Mouse (Mus musculus): ENCODE results near the gene Mrps34. TPM values are rescaled to one million over a fixed set of nuclear protein-coding genes. Genes with fewer than 3 reads are reported as not detected.

The Mrps34 gene
- total RNA-seq (2012; rRNA removed) (57.2 and 61.7 TPM in 2 replicates), total RNA-seq (2014; rRNA removed) (50.9 and 56.5 TPM in 2 replicates), polyA plus RNA-seq (2012; ENCODE audit: insufficient read length, low read depth) (73.5 and 80.5 TPM in 2 replicates)

GRCm38 (mm10) chr17:24894995-24895547 is at the start of gene Mrps34, which contains the start of gene Eme2:
Gene Mrps34 (plus strand): TSS chr17:24895116.
Gene Eme2 (minus strand): TSS chr17:24895087.
- Histone ChIP-seq H3K9me3 (replicated peaks; ENCODE audit: low read length) (no peaks in the 10 kb centered on the region), H3K36me3 (replicated peaks in 1 of 2; ENCODE audit: control insufficient read depth in 1 of 2, insufficient read depth in 1 of 2, low read length in 1 of 2) (peaks cover 67 to 72% of the 10 kb centered on the region in 2 experiments), H3K79me2 (replicated peaks; ENCODE audit: control insufficient read depth, extremely low read depth, insufficient read depth, poor library complexity, severe bottlenecking) (peaks cover 15% of the 10 kb centered on the region), H3K4me2 (ENCODE audit: insufficient read depth, low read depth, poor library complexity, severe bottlenecking) (peak within 1 kb of the TSS; percentile 91), H3K4me1 (ENCODE audit: control insufficient read depth in 1 of 2, insufficient read depth in 2 of 2) (peaks cover 17 to 68% of the 10 kb centered on the region in 2 experiments), H3K9ac (ENCODE audit: insufficient read depth, low read depth) (peak within 1 kb of the TSS; percentile 74), H3K4me3 (replicated peaks in 1 of 3; ENCODE audit: low read depth in 2 of 3, low read length in 2 of 3, poor library complexity in 1 of 3) (peak within 1 kb of the TSS; percentile 83 to 94 (median 92)), H3K27ac (ENCODE audit: insufficient read depth, low read depth) (peak within 1 kb of the TSS; percentile 68), H3K27me3 (replicated peaks) (no peaks in the 10 kb centered on the region)
- in situ Hi-C loops (cut with MboI; ENCODE audit: low pct_ligation_motif_present, low pct_unique_long_range_greater_than_20kb, low sequenced_read_pairs): no loop called here
- peak; percentile 86 for DNase-seq (ENCODE audit: extremely low read depth)
- dilution Hi-C loops (cut with MboI; ENCODE audit: extremely low pct_ligation_motif_present, extremely low pct_unique_long_range_greater_than_20kb, low sequenced_read_pairs): no loop called here
- TF ChIP-seq TBP (conservative IDR thresholded peaks at IDR 0.05; ENCODE audit: low read depth, low read length): peak; percentile 84
- TF ChIP-seq ZMIZ1 (IDR thresholded peaks at IDR 0.05; ENCODE audit: low read depth, low read length): peak; percentile 89
- TF ChIP-seq TCF12 (IDR thresholded peaks at IDR 0.05; ENCODE audit: low read depth, low read length): peak; percentile 91
- no peak for TF ChIP-seq E2F4 (IDR thresholded peaks at IDR 0.05; ENCODE audit: insufficient replicate concordance, low read depth, low read length)
- no peak for TF ChIP-seq RCOR1 (conservative IDR thresholded peaks at IDR 0.05; ENCODE audit: low read depth, low read length)
- TF ChIP-seq UBTF (IDR thresholded peaks at IDR 0.05; ENCODE audit: low read depth, low read length): peak; percentile 91
- no peak; the same call in 1 of the 2 replicates for TF ChIP-seq ZNF384 (IDR thresholded peaks at IDR 0.05; ENCODE audit: low read depth, low read length)
- TF ChIP-seq MXI1 (IDR thresholded peaks at IDR 0.05; ENCODE audit: low read depth, low read length): peak; percentile 85; the same call in 1 of the 2 replicates
- peak; percentile 88 for TF ChIP-seq HCFC1 (IDR thresholded peaks at IDR 0.05; ENCODE audit: low read depth, low read length)
- TF ChIP-seq KAT2A (IDR thresholded peaks at IDR 0.05; ENCODE audit: insufficient replicate concordance, low read length): peak; percentile 73; the same call in 1 of the 2 replicates
- TF ChIP-seq NRF1 (IDR thresholded peaks at IDR 0.05; ENCODE audit: low read depth, low read length): peak; percentile 60
- TF ChIP-seq POLR2AphosphoS2 (IDR thresholded peaks at IDR 0.05; ENCODE audit: low read depth, low read length): no peak
- peak; percentile 86 for TF ChIP-seq ELF1 (IDR thresholded peaks at IDR 0.05; ENCODE audit: low read depth, low read length)
- TF ChIP-seq USF1 (IDR thresholded peaks at IDR 0.05; ENCODE audit: low read depth, low read length): no peak
- TF ChIP-seq JUN (IDR thresholded peaks at IDR 0.05; ENCODE audit: insufficient read depth, low read depth, low read length): no peak
- TF ChIP-seq MAZ (IDR thresholded peaks at IDR 0.05; ENCODE audit: low read depth, low read length): 0 out of 2 replicates have a peak, but pooled peaks have one; percentile 30
- no peak; the same call in 1 of the 2 replicates for TF ChIP-seq MYC (IDR thresholded peaks at IDR 0.05; ENCODE audit: low read depth, low read length)
- peak; percentile 69 for TF ChIP-seq IRF4 (IDR thresholded peaks at IDR 0.05; ENCODE audit: low read depth, low read length)
- TF ChIP-seq SIN3A (IDR thresholded peaks at IDR 0.05; ENCODE audit: low read length): peak; percentile 89
- peak; percentile 7; the same call in 1 of the 2 replicates for TF ChIP-seq GABPA (IDR thresholded peaks at IDR 0.05; ENCODE audit: insufficient replicate concordance, low read depth, low read length)
- no peak for TF ChIP-seq CHD2 (IDR thresholded peaks at IDR 0.05; ENCODE audit: low read length)
- TF ChIP-seq NELFE (IDR thresholded peaks at IDR 0.05; ENCODE audit: low read depth, low read length): peak; percentile 88
- TF ChIP-seq POLR2A (IDR thresholded peaks at IDR 0.05; ENCODE audit: low read depth, low read length): peak; percentile 92
- TF ChIP-seq BHLHE40 (IDR thresholded peaks at IDR 0.05; ENCODE audit: low read depth, low read length): peak; percentile 32
